Mouse (Mus musculus) heart, postnatal 0 days (tissue): ENCODE results near the gene Mthfr.

Experiments
- CTCF ChIP-seq: IDR thresholded peaks from 2 replicates; pipeline ENCODE4 v1.5.1; 2016; ENCODE audit warnings: antibody characterized with exemption, control low read depth, low read depth
- EP300 ChIP-seq: IDR thresholded peaks from 2 replicates; pipeline ENCODE4 v1.6.1; 2016; ENCODE audit warnings: antibody characterized with exemption, low read depth

GRCm38 (mm10) chr4:148035440-148035839 is 3.4 kb upstream of the Mthfr start:
- TF ChIP-seq CTCF (no peak), EP300 (no peak)
